Mouse (Mus musculus) layer of hippocampus, adult 18-20 months (tissue): Measurements from ENCODE around the gene Sept11. TPM values are rescaled to one million over a fixed set of nuclear protein-coding genes. Genes with fewer than 3 reads are reported as not detected.

Source experiments
- DNase-seq, 2 experiments: peaks; one replicate each; pipeline ENCODE4 v3.0.0; 2022; ENCODE audit warnings: low spot score in 2 of 2
- total RNA-seq, 2 experiments: library from RNA; stranded (reverse); gene quantifications; 2 replicates each; pipeline ENCODE4 v1.2.3; 2021

Sept11 gene
- total RNA-seq, 2 experiments from 2014 or later: 99.0 to 99.4 TPM

- DNase-seq: no peak
Observed at GRCm38 (mm10) chr5:93126222-93126929, 33.1 kb downstream of the Sept11 start.

- no peak for DNase-seq
Observed at GRCm38 (mm10) chr5:93126930-93127562, 33.8 kb downstream of the Sept11 start.

- DNase-seq: no peak
Observed at GRCm38 (mm10) chr5:93127722-93128121, 34.5 kb downstream of the Sept11 start.

- no peak for DNase-seq
Observed at GRCm38 (mm10) chr5:93128765-93129164, 35.5 kb downstream of the Sept11 start.

- DNase-seq: no peak
Observed at GRCm38 (mm10) chr5:93129953-93130352, 36.7 kb downstream of the Sept11 start.

- DNase-seq: no peak
Observed at GRCm38 (mm10) chr5:93131401-93131800, 38.2 kb downstream of the Sept11 start.

- peak in 1 of 2 experiments; percentile 69 for DNase-seq
Observed at GRCm38 (mm10) chr5:93133445-93134244, 40.4 kb downstream of the Sept11 start.

- no peak for DNase-seq
Observed at GRCm38 (mm10) chr5:93135368-93136107, 42.3 kb downstream of the Sept11 start.

- no peak for DNase-seq
Observed at GRCm38 (mm10) chr5:93136956-93137586, 43.8 kb downstream of the Sept11 start.

GRCm38 (mm10) chr5:93139350-93139749 is 46.1 kb downstream of the Sept11 start:
- DNase-seq: no peak

GRCm38 (mm10) chr5:93140747-93141146 is 47.5 kb downstream of the Sept11 start:
- DNase-seq: no peak

- DNase-seq: no peak
Observed at GRCm38 (mm10) chr5:93143360-93144091, 50.3 kb downstream of the Sept11 start.

- no peak for DNase-seq
Observed at GRCm38 (mm10) chr5:93144874-93145273, 51.6 kb downstream of the Sept11 start.

GRCm38 (mm10) chr5:93145504-93145903 is 52.3 kb downstream of the Sept11 start:
- no peak for DNase-seq

GRCm38 (mm10) chr5:93149969-93150777 is 56.9 kb downstream of the Sept11 start:
- no peak for DNase-seq

- DNase-seq: no peak
Observed at GRCm38 (mm10) chr5:93151985-93152384, 58.7 kb downstream of the Sept11 start.

GRCm38 (mm10) chr5:93152451-93152850 is 59.2 kb downstream of the Sept11 start:
- DNase-seq: no peak

GRCm38 (mm10) chr5:93154401-93154800 is 61.2 kb downstream of the Sept11 start:
- DNase-seq: no peak

GRCm38 (mm10) chr5:93163541-93163940 is 70.3 kb downstream of the Sept11 start:
- peak in 1 of 2 experiments; percentile 75 for DNase-seq
